Mouse (Mus musculus) midbrain, embryonic 10.5 days (tissue): Measurements from ENCODE around the gene Rp9. TPM values are rescaled to one million over a fixed set of nuclear protein-coding genes. Genes with fewer than 3 reads are reported as not detected.
"Not testable (repeated sequence)": the region's sequence is repeated elsewhere in the genome, so short reads cannot be mapped to it uniquely, and the experiment has no call there.

ENCODE experiments used
- DNase-seq: peaks from one replicate; pipeline ENCODE4 v3.0.0-alpha.2; 2017; ENCODE audit warnings: low spot score
- H3K27ac ChIP-seq: fragments of 300-500 bp; sonication (generic); replicated peaks from 2 replicates; pipeline ENCODE4 v1.5.1; 2016; ENCODE audit warnings: mild to moderate bottlenecking
- H3K27me3 ChIP-seq: fragments of 300-500 bp; sonication (generic); 2 replicates; pipeline ENCODE4 v1.6.1; 2016; ENCODE audit warnings: low read depth, mild to moderate bottlenecking; ENCODE audit not compliant: poor library complexity, severe bottlenecking
- H3K36me3 ChIP-seq: fragments of 300-500 bp; sonication (generic); 2 replicates; pipeline ENCODE4 v1.6.1; 2016; ENCODE audit warnings: mild to moderate bottlenecking, moderate library complexity
- H3K4me1 ChIP-seq: fragments of 300-500 bp; sonication (generic); 2 replicates; pipeline ENCODE4 v1.6.1; 2016
- H3K4me3 ChIP-seq: fragments of 300-500 bp; sonication (generic); 2 replicates; pipeline ENCODE4 v1.5.1; 2016; ENCODE audit warnings: mild to moderate bottlenecking, moderate library complexity
- H3K9me3 ChIP-seq: fragments of 300-500 bp; sonication (generic); replicated peaks from 2 replicates; pipeline ENCODE4 v1.6.1; 2016; ENCODE audit warnings: mild to moderate bottlenecking
- WGBS: fragments of 180-500 bp; shearing (Covaris S2); methylation state at CpG from one replicate; pipeline ENCODE4 v1.1.7; 2016; 5-methylcytosine and 5-hydroxymethylcytosine counted together
- polyA plus RNA-seq: library from polyadenylated mRNA; unstranded; fragments of >200 nt; fragmentation: Nextera tagmentation; extraction: Ambion mirVana; gene quantifications from 2 replicates; pipeline ENCODE4 v1.2.1, GENCODE M21; 2016

The Rp9 gene
- polyA plus RNA-seq, 1 experiment from 2014 or later: 42.9 TPM

DNA sequence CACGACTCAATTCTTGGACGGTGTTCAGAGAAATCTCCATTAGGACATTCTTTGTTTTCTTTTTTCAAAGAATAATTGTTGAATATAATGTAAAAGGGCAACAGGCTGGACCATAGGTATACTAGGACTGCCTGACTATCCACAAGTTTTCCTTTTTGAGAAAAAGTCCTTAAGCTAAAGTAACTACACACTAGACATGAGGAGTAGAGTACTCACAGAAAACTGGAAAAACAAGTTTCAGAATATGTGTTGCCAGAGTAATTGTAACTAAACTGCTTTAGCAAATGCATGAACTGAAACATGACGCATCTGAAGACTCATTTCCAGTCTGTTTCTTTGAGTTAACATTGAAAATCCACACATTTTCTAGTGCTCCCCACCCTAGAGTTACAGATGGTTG lies 64.1 kb downstream of the Rp9 start:
- no peaks in the 10 kb centered on the region for H3K9me3 ChIP-seq
- H3K4me3 ChIP-seq: no peak overlapping the region
- no peaks in the 10 kb centered on the region for H3K27me3 ChIP-seq
- H3K4me1 ChIP-seq: no peaks in the 10 kb centered on the region
- no peak for DNase-seq
- H3K27ac ChIP-seq: no peak overlapping the region
- no peaks in the 10 kb centered on the region for H3K36me3 ChIP-seq
- 82% methylated on average over 3 of the region's 3 CpGs for WGBS

DNA sequence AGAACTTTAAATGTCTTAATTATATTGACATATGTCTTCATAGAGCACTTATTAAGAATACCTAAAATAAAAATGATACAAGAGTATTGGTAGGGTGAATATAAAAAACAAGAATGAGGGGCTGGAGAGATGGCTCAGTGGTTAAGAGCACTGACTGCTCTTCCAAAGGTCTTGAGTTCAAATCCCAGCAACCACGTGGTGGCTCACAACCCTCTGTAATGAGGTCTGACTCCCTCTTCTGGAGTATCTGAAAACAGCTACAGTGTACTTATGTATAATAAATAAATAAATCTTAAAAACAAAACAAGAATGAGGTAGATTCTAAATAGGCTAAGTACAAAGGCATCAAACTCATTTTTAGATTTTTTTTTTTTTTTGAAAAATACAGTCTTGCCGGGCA lies 66.0 kb downstream of the Rp9 start:
- H3K27me3 ChIP-seq, H3K9me3 ChIP-seq, H3K4me1 ChIP-seq, H3K36me3 ChIP-seq, H3K27ac ChIP-seq, DNase-seq, H3K4me3 ChIP-seq: not testable (repeated sequence)
- whole genome bisulfite sequencing: 73% methylated on average over 2 of the region's 2 CpGs

GRCm38 (mm10) chr9:22402976-22403375 lies 66.6 kb downstream of the Rp9 start:
- Histone ChIP-seq H3K27ac (no peak overlapping the region), H3K4me1 (no peaks in the 10 kb centered on the region), H3K4me3 (no peak overlapping the region), H3K27me3 (no peaks in the 10 kb centered on the region), H3K9me3 (no peaks in the 10 kb centered on the region), H3K36me3 (no peaks in the 10 kb centered on the region)
- 87% methylated on average over 3 of the region's 3 CpGs for WGBS
- no peak for DNase-seq

GRCm38 (mm10) chr9:22402001-22402400 lies 67.5 kb downstream of the Rp9 start:
- no peaks in the 10 kb centered on the region for H3K9me3 ChIP-seq
- no peaks in the 10 kb centered on the region for H3K4me1 ChIP-seq
- DNase-seq: no peak
- no peak overlapping the region for H3K4me3 ChIP-seq
- 85% methylated on average over 6 of the region's 6 CpGs for WGBS
- H3K36me3 ChIP-seq: no peaks in the 10 kb centered on the region
- H3K27me3 ChIP-seq: no peaks in the 10 kb centered on the region
- H3K27ac ChIP-seq: no peak overlapping the region

- WGBS: 85% methylated on average over 4 of the region's 4 CpGs
- H3K4me1 ChIP-seq: no peaks in the 10 kb centered on the region
These were observed 70.5 kb downstream of the Rp9 start for GRCm38 (mm10) chr9:22399021-22399420.

GRCm38 (mm10) chr9:22394725-22395124 lies 74.8 kb downstream of the Rp9 start:
- H3K27ac ChIP-seq: no peak overlapping the region
- no peak for DNase-seq
- H3K9me3 ChIP-seq: no peaks in the 10 kb centered on the region
- H3K4me3 ChIP-seq: no peak overlapping the region
- H3K36me3 ChIP-seq: no peaks in the 10 kb centered on the region
- peaks cover 2% of the 10 kb centered on the region for H3K4me1 ChIP-seq
- no peaks in the 10 kb centered on the region for H3K27me3 ChIP-seq
- WGBS: 88% methylated on average over 2 of the region's 2 CpGs

More at GRCm38 (mm10) chr9:22399021-22399420, 70.5 kb downstream of the Rp9 start:
- H3K36me3 ChIP-seq: no peaks in the 10 kb centered on the region
- H3K4me3 ChIP-seq: no peak overlapping the region
- no peak overlapping the region for H3K27ac ChIP-seq
- H3K27me3 ChIP-seq: no peaks in the 10 kb centered on the region
- DNase-seq: no peak
- no peaks in the 10 kb centered on the region for H3K9me3 ChIP-seq

GRCm38 (mm10) chr9:22390390-22390789 lies 79.2 kb downstream of the Rp9 start:
- 90% methylated on average over 5 of the region's 5 CpGs for WGBS

GRCm38 (mm10) chr9:22389736-22390245 lies 79.8 kb downstream of the Rp9 start:
- 72% methylated on average over 6 of the region's 6 CpGs for WGBS
- Histone ChIP-seq H3K36me3 (peaks cover 10% of the 10 kb centered on the region), H3K4me3 (peak overlapping the region; percentile 86), H3K4me1 (peaks cover 37% of the 10 kb centered on the region), H3K9me3 (no peaks in the 10 kb centered on the region), H3K27ac (peak overlapping the region; percentile 97), H3K27me3 (no peaks in the 10 kb centered on the region)
- no peak for DNase-seq

More at GRCm38 (mm10) chr9:22390390-22390789, 79.2 kb downstream of the Rp9 start:
- no peak overlapping the region for H3K27ac ChIP-seq
- no peak for DNase-seq
- peaks cover 37% of the 10 kb centered on the region for H3K4me1 ChIP-seq
- no peaks in the 10 kb centered on the region for H3K27me3 ChIP-seq
- peaks cover 4% of the 10 kb centered on the region for H3K36me3 ChIP-seq
- H3K9me3 ChIP-seq: no peaks in the 10 kb centered on the region
- H3K4me3 ChIP-seq: no peak overlapping the region

DNA sequence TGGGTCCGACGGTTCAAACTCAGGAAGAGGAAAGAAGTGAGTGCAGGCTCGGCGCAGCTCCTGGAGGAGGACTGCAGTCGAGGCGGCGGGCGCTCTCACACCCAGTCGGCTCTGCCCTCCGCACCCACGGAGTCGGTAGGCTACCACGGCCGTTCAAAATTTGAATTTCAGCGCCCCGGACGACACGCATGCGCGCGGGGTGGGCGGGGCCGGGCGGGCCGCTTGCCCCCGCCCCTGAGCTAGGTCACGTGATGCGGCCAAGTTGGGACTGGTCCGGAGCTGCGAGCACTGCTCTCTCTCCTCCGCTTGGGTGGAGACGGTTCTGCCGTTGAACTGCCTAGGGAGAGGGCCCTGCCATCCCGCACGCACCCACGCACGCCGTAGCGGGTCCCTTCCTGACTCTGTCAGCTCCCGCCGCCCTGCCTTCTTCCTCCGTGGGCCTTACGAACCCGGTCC lies 80.5 kb downstream of the Rp9 start, which contains the start of gene Anln:
Anln (minus strand) TSS at position 168 of the 456 bp plus-strand sequence.
- under 1% methylated on average over 44 of the region's 44 CpGs for WGBS
- Histone ChIP-seq H3K4me1 (peaks cover 37% of the 10 kb centered on the region), H3K36me3 (peaks cover 12% of the 10 kb centered on the region), H3K27ac (peak within 1 kb of the TSS; percentile 97), H3K4me3 (peak within 1 kb of the TSS; percentile 86), H3K27me3 (no peaks in the 10 kb centered on the region), H3K9me3 (no peaks in the 10 kb centered on the region)
- DNase-seq: peak; percentile 97

DNA sequence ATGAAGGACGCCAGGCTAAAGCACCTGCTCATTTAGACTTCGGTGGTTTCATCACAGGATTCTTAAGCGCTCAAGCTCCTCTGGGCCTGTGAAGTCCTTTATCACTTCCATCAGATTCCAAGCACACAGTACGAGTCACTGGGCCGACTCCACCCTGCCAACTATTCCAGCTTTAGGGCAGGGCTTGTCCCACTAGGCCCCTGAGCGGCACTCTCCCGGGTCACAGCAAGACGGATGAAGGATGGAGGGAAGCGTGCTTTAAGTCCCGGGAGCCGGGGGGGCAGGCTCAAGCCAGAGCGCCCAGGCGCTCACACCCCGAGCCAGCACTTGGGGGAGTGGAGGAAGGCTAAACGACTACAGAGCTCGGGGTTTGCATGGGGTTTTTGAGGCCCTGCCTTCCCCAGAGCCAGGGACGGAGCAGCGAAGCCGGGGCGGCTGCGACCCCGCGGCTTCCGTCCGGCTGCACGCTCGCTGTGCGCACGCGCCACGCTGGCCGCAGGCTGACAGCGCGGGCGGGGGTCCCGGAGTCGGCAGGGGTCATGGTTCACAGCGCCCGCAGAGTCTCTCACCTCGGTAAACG lies 81.1 kb downstream of the Rp9 start:
- no peaks in the 10 kb centered on the region for H3K27me3 ChIP-seq
- peak overlapping the region; percentile 97 for H3K27ac ChIP-seq
- H3K36me3 ChIP-seq: peaks cover 17% of the 10 kb centered on the region
- WGBS: under 1% methylated on average over 41 of the region's 41 CpGs
- H3K9me3 ChIP-seq: no peaks in the 10 kb centered on the region
- DNase-seq: no peak
- H3K4me1 ChIP-seq: peaks cover 37% of the 10 kb centered on the region
- peak overlapping the region; percentile 86 for H3K4me3 ChIP-seq

- no peaks in the 10 kb centered on the region for H3K9me3 ChIP-seq
- H3K36me3 ChIP-seq: peaks cover 23% of the 10 kb centered on the region
- peak overlapping the region; percentile 97 for H3K27ac ChIP-seq
- peaks cover 37% of the 10 kb centered on the region for H3K4me1 ChIP-seq
- H3K27me3 ChIP-seq: no peaks in the 10 kb centered on the region
- DNase-seq: no peak
- WGBS: 28% methylated on average over 6 of the region's 6 CpGs
- H3K4me3 ChIP-seq: peak overlapping the region; percentile 86
These were observed 81.6 kb downstream of the Rp9 start for GRCm38 (mm10) chr9:22387901-22388300.

DNA sequence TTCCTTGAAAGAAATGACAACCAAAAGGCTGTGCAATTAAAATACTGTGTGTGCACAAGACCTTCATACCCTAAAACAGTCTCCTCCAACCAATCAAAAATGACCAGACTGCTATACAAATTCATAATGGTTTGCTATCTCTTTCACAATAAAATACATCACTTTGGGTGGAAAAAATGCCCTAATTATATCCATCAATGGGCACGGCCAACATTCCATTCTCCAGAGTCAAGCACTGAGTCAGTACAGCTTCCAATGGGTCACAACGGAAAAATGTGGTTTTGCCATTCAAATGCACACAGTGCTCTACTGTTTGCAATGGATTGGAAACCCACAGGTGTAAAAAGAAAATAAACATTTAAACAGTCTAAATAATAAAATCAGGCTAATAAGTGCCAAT lies 83.7 kb downstream of the Rp9 start:
- Histone ChIP-seq H3K4me3 (no peak overlapping the region), H3K4me1 (peaks cover 37% of the 10 kb centered on the region), H3K27me3 (no peaks in the 10 kb centered on the region), H3K9me3 (no peaks in the 10 kb centered on the region), H3K27ac (no peak overlapping the region), H3K36me3 (peaks cover 43% of the 10 kb centered on the region)
- WGBS: 88% methylated on average over 2 of the region's 2 CpGs
- DNase-seq: no peak

- no peaks in the 10 kb centered on the region for H3K27me3 ChIP-seq
- WGBS: 89% methylated on average over 5 of the region's 5 CpGs
- H3K4me3 ChIP-seq: no peak overlapping the region
- 0 out of 2 replicates have a peak, but pooled peaks cover 4% of the 10 kb centered on the region for H3K9me3 ChIP-seq
- peaks cover 95% of the 10 kb centered on the region for H3K36me3 ChIP-seq
- no peak overlapping the region for H3K27ac ChIP-seq
- no peak for DNase-seq
- H3K4me1 ChIP-seq: no peaks in the 10 kb centered on the region
These were observed 93.5 kb downstream of the Rp9 start for GRCm38 (mm10) chr9:22376086-22376485.
